Mouse (Mus musculus): Measurements from ENCODE around the gene Gm12184.
"Not testable (repeated sequence)": the region's sequence is repeated elsewhere in the genome, so short reads cannot be mapped to it uniquely, and the experiment has no call there.

The Gm12184 gene

DNA sequence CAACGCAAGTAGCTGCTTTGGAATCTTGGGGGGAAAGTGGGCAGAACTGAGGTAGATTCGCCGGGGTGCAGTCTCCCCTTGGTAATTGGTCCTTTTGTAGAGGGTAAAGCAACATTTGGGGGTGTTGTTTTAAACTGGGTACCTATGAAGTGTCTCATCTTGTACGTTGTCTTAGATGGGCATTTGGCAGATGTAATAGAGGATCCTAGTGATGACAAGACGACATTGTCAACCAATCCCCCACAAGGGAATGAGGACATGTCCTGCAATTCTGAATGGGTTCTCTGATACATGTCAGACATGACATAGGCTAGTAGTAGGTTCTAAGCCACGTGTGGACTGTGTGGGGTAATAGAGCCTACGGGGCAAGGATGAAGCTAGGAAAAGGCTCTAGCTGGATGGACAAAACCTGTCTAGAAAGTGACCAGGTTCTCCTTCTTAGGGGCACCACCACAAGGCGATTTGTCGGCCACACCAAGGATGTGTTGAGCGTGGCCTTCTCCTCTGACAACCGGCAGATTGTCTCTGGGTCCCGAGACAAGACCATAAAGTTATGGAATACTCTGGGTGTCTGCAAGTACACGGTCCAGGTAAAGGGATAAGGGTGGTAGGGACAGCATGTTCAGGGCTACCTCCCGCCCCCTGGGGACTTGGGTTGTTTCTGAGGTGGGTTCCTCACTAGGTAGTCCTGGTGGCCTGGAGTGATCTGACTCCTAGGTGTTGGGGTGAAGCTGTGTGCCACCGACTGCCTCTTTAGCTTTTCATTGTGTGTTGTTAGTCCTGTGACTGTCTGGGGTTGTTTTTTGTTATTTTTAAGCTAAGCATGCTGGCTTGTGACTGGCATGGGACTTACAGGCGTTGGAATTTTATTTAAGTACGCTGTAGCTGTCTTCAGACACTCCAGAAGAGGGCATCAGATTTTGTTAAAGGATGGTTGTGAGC is 24.4 kb downstream of the Gm12184 start:
- no peak for DNase-seq (ENCODE audit: low spot score in 2 of 2)

DNA sequence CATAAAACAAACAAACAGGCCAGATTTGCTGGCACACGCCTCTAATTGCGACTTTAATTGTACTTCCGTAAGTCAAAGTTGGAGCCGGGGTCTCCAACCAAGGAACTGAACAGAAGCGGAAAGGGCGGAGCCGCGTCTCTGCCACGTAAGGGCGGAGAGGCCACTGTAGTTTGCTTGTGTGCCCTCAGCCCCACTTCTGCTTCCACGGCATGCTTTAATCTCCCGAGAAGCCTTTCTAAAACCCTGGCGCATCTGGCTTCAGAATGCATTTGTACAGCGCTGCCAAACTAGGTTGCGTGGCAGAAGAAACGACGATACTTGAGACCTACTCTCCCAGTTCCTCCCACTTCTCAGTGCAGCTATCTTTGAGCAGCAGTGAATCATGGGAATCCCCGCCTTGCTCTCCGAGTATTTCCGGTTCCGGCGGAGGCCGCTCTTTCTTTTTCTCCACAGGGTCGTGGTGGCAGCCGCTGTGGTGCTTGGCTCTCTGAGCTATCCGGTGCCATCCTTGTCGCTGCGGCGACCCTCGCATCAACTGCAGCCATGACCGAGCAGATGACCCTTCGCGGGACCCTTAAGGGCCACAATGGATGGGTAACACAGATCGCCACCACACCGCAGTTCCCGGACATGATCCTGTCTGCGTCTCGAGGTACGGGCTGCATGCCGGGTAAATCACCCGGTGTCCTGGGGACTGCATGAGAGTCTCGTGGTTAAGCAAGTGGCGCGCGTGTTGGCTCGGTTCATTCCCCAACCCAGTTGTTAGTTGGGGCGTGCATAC is 26.3 kb downstream of the Gm12184 start, which contains the start of gene Rack1:
Gene Rack1 (plus strand): TSS at position 412 of the 781 bp plus-strand sequence.
- DNase-seq (ENCODE audit: low spot score in 2 of 2) = peak; percentile 81 to 85

DNA sequence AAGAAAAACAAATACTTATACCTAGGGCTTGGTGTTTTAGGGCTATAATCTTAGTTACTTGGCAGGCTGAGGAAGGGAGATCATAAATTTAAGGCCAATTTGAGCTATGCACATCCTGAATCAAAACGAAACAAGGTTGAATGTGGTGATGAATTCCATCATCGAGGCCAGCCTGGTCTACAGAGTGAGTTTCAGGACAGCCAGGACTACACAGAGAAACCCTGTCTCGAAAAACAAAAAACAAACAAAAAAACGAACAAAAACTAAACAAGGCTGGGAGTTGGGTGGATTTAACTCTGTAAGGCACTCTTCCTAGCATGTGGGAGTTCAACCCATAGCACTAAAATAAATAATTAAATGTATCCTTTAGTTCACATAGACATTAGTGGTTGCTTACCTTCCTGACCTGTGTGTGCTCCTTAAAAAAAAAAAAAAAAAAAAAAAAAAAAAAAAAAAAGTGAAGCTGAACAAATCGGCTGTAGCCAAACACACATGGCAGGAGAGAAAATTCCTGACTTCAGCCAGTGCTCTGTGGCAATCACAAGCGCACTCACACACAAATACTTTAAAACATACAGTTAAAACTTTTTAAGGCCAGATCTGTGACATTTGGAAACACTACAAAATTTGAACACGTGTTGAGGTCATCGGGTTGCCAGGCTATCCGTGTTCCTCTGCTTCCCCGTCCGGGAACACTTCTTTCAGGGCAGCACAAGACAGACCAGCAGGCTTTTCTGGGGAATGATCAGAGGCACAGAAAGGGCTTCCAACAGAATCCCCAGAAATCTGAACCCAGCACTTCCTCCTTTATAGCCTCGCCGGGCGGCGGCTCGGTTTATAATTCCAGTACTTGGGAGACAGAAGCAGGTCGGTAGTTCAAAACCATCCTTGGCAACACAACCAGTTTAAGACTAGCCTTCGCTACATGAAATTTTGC is 27.2 kb downstream of the Gm12184 start:
- no peak for DNase-seq (ENCODE audit: low spot score in 2 of 2)

DNA sequence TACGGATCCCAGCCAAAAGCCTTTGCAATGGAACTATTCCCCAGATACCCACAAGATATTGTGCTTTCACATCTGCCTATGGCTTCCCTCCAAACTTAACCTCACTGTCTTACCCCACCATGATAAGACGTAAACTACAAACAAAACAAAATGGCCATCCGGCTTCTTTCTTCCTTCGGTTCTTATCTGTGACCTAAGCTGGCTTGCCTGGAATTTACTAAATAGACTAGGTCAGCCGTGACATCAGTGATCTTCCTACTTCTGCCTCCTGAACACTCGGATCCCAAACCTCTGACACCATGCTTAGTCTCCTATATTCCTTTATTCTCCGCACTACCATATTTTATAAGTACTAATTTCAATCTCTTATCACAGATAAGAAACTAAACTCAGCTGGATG is 28.1 kb downstream of the Gm12184 start:
- no peak for DNase-seq (ENCODE audit: low spot score in 2 of 2)

DNA sequence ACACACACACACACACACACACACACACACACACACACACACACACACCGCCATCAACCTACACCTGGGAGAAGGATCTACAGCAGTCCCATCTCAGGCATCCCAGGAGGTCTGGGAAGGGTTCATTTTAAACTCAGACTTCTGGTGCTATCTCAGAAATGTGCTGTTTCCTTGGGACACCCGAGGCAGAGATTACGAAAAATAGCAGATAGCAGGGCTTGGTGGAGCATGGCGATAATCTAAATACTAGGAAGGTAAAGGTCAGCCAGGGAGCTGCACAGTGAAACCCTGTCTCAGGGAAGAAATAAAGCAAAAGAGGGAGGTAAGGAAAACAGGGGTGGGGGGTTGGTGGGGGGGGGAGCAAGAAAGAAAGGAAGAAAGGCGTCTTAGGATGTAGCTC is 29.2 kb downstream of the Gm12184 start:
- DNase-seq (ENCODE audit: low spot score in 2 of 2) = no peak

DNA sequence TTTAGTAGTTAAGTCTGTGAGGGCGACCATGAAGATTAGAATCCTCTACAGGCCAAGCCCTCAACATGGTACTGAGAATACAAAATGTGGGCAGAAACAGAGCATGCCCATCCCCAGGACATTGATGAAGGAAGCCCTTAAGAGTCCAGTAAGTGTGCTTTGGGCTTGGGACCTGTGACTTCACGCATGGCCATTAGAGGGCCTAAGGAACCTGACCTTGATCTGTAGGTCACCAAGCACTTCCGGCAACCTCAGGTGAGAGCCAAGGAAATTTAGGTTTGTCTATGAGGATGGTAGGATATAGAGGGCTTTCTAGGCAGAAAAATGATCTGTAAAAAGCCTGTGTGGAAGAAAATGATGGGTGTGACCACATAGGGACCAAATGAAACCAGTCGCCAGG is 30.2 kb downstream of the Gm12184 start:
- no peak for DNase-seq (ENCODE audit: low spot score in 2 of 2)

DNA sequence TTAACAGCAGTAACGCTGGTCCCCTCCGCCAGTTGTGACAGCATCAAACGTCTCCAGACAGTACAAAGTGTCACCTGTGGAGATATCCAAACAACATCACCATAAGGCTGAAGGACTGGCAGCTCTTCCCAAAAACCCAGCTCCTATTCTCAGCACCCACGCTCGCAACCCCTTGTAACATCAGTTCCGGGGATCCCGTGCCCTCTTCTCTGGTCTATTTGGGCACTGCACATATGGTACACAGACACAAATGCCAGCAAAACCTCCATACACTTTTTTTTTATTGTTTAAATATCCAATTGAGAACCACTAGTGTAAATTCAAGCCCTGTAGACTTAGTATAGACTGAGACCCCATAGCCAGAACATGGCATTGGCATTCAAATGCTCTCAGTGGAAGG is 31.2 kb downstream of the Gm12184 start:
- no peak for DNase-seq (ENCODE audit: low spot score in 2 of 2)

DNA sequence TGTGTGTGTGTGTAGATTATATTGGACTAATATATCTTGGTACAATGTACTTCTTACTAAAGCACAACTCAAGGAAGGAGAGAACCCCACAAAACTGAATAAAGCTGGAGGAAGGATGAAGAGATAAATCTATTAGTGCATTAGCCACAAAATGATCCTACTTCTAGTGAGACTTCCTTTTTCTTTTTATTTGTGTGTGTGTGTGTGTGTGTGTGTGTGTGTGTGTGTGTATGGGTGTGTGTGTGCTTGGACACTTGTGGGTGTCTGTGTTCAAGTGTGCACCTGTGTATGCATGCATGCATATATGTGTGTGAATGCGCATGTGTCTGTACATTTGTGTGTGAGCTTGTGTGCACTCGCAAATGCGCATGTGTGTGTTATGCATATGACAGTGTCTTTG is 33.3 kb downstream of the Gm12184 start:
- no peak for DNase-seq (ENCODE audit: low spot score in 2 of 2)

DNA sequence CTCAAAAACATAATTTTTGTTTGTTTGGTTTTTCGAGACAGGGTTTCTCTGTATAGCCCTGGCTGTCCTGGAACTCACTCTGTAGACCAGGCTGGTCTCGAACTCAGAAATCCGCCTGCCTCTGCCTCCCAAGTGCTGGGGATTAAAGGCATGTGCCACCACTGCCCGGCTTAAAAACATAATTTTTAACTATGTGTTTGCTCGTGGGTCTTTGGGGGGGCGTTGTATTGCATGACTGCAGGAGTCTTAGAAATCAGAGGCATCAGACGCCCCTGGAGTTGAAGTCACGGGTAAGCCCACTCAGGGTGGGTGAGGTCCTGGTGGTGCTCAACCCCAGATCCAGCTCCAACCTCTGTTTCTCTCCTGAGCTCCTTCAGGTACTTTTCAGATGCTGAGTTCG is 34.6 kb downstream of the Gm12184 start:
- DNase-seq (ENCODE audit: low spot score in 2 of 2) = not testable (repeated sequence)

DNA sequence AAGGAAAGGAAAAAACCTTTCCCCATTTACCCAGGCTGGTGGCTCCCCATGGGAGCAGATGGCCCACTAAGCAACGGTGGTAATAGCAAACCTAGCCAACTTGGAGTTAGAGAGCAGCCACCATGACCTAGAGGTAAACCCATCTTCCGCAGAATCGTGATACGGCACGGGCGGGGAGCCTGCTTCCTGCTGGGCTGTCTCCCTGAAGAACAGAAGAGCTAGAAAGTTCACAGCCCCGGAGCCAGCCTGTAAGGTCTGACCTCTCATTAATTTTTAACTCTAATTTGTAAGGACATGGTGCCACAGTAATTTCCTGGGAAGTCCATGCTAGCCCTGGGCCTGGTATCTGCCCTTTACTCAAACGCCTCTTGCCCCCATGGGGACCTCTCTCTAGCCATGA is 35.5 kb downstream of the Gm12184 start:
- DNase-seq (ENCODE audit: low spot score in 2 of 2) = no peak

DNA sequence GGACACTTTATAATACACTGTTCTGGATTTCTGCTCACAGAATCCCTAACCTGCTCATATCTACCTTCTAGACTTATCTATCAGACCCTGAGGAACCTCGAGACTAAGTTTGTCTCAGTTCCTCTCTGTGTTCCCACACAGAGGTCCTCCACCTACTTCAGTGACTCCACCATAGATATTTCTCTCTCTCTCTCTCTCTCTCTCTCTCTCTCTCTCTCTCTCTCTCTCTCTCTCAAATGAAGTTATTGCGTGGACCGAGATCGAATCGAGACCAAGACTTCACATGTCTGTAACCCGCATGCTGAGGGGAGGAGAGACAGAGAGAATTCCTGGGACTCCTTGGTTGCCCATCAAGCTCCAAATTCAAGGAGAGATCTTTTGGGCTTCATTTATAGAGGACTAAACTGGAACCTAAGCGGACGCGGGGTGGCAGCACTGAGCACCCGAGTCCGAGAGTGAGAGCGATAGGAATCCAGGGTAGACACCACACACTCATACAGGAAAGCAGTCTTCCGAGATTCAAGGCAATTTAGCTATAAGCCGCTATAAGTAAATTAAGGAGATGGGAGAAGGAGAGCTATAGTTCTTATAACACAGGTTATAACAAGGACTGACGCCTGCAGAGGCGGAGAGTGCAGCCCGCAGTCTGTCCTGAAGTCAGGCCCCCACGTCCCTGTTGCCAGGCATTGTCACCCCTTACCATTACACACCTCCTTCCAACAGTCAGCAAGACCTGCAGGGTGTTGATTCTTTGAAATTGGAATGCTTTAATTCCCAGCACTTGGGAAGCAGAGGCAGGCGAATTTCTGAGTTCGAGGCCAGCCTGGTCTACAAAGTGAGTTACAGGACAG is 36.3 kb downstream of the Gm12184 start:
- DNase-seq (ENCODE audit: low spot score in 2 of 2) = peak; percentile 80 to 81

DNA sequence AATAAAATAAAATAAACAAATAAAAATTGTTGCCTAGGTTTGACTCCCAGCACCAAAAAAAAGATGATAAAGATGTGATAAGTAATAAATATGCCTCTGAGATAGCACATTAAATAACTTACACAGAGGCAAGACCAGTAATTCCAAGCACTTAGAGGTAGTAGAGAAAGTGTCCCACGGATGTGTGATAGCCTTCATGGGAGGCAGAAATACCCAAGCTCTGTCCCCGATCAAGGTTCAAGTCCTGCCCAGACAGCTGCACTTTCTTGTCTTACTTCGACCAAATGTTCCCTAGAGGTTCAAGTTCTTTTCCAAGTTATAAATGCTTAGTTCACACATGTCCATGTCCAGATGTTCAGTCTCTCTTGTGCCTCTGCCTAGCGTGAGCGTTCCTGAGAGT is 37.2 kb downstream of the Gm12184 start:
- no peak for DNase-seq (ENCODE audit: low spot score in 2 of 2)

DNA sequence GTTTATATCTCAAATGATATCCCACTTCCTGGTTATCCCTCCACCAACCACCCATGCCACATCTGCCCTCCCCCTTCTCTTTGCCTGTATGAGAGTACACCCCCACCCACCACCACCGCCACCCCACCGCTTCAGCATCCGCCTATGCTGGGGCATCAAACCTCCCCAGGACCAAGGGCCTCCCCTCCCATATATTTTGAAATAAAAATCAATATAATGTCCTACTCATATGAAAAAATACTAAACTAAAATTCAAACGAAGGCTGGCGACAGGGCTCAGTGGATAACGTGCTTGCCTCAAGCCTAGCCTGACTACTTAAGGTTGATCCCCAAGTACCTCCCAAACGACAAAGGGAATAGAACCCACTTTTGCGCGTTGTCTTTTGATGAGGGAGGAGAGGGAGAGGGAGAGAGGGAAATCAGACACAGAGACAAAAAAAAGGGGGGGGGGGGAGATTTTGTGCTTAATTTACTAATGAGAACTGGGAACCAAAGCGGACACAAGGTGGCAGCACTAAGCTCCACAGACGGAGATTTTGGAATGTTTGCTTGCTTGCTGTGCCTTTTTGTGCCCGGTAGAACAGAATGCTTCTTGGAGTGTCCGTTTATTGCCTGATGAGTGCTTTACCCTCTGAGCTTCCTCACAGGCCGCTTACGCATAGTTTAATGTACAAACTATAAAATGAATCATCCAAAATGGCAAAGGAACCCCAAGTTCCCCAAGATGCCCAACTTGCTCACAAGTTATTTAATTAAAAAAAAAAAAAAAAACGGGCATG is 38.0 kb downstream of the Gm12184 start:
- peak; percentile 62 to 71 for DNase-seq (ENCODE audit: low spot score in 2 of 2)

DNA sequence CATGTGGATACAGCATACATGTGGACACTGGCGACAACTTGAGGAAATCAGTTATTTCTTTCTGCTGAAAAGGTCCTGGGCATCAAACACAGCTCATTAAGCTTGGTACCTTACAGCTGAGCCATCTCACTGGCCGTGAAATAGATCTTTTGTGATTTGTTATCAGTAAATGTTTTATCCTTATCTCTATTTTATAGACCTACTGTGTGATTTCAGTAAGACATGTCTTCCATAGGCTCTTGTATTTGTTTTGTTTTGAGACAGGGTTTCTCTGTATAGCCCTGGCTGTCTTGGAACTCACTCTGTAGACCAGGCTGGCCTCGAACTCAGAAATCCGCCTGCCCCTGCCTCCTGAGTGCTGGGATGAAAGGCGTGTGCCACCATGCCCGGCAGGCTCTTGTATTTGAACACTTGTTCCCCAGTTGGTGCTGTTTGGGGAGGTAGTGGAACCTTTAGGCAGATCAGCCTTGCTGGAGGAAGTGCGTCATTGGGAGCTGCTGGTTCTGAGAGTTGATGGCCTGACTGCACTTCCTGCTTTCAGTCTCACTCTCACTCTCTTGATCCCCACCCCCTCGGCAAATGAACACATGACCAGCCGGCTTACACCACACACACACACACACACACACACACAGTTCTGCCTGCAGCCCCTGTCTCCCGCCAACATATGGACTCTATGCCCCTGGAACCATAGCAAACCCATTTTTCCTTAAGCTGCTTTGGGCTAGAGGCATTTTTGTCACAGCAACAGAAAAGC is 38.8 kb downstream of the Gm12184 start:
- DNase-seq (ENCODE audit: low spot score in 2 of 2) = no peak

DNA sequence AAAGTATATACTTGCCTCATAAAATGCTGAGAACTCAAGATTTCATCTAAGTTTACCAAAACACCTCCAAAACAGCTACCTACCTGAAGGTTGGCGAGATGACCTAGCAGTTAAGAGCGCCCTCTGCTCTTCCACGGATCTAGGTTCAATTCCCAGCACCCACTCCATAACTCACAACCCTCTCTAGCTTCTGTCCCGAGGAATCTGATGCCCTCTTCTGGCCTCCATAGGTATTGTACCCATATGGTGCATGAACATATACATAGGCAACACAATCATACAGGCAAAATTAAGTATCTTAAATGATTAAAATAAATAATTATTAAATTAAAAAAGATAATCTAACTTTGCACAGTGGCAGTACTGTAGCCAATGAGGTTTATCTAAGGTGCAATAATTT is 44.2 kb downstream of the Gm12184 start:
- no peak for DNase-seq (ENCODE audit: low spot score in 2 of 2)

DNA sequence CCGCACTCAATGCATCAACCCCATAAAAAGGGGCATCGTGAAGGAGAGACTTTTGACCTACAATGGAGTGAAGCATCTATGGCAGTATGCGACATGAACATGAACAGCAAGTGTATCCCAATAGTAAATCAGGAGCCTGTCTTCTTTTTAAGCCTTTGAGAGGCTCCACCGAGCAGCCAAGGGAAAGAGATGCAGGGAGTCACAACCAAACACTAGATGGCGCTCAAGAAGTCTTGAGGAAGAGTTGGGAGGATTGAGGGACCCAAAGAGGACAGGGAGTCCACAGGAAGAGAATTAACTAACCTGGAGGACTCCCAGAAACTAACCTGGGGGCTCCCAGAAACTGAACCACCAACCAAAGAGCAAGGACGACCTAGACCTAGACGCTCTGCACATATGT is 47.0 kb downstream of the Gm12184 start:
- DNase-seq (ENCODE audit: low spot score in 2 of 2) = no peak

DNA sequence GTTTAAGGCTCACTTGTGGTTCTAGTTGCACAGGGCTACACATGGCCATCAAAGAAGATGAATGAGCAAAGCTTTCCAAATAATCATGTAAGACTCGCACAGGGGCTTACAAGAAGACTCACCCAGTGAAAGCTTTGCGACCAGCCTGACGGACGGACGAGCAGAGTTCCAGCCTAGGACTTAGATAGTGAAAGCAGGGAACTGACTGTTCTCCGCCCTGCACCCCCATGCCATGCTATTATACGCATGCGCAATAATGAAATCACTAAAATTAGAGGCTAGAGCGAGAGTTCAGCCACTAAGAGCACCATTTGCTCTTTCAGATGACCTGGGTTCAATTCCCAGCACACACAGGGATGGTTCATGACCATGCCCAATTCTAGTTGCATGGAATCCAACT is 49.2 kb downstream of the Gm12184 start:
- no peak for DNase-seq (ENCODE audit: low spot score in 2 of 2)

DNA sequence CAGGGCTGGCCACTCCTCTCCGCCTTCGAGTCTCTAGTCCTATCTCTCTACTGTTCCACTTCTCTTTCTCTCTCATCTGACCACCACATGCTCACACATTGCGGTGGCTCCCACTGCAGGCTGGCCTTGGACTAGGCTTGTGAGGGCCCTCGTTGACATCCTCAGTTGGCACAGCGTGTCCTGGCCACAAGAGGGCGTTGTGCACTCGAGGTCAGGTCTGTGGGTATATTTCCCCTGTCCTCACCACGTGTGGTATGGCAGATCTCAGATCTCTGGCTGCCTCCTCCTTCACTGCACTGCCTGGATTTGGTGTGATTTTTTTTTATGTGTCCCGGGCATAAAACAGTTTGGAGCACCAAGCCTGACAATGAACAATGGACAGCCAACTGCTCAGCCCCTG is 49.8 kb downstream of the Gm12184 start:
- DNase-seq (ENCODE audit: low spot score in 2 of 2) = no peak

DNA sequence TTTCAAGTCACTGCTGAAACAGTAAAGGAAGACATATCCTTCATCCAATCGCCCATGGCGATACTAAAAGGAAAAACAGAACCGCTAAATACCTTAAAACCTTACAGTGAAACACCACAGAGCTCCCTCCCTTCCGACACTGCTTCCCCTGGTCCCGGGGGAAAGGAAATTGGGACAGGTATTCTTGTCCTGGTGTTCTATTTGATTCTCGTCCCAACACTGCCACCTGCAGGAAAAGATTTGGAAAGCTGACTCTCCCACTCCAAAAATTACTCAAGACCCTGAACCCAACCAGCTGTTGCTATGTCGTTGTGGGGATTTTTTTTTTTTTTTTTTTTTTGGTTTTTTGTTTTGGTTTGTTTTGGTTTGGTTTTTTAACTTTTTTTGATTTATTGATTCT is 51.0 kb downstream of the Gm12184 start:
- peak; percentile 36 to 49 for DNase-seq (ENCODE audit: low spot score in 2 of 2)
